Mouse (Mus musculus): ENCODE data around the gene Fam149b. TPM values are rescaled to one million over a fixed set of nuclear protein-coding genes. Genes with fewer than 3 reads are reported as not detected.

Fam149b gene
- polyA plus RNA-seq, 1 experiment from 2014 or later, result 58.9 TPM

- WGBS, result 71% methylated on average over 1 of the region's 1 CpGs
- Histone ChIP-seq H3K27ac (ENCODE audit: low read depth, low read length) (no peak overlapping the region), H3K9me3 (ENCODE audit: control insufficient read depth, low read length) (no peaks in the 10 kb centered on the region), H3K36me3 (ENCODE audit: control insufficient read depth, insufficient read depth, low read length) (no peaks in the 10 kb centered on the region), H3K4me3 (ENCODE audit: low read depth, low read length) (no peak overlapping the region), H3K4me1 (ENCODE audit: control insufficient read depth, insufficient read depth, low read length) (no peaks in the 10 kb centered on the region), H3K9ac (ENCODE audit: low read length) (no peak overlapping the region), H3K4me2 (no peak overlapping the region), H3K27me3 (ENCODE audit: control insufficient read depth, insufficient read depth, low read length) (no peaks in the 10 kb centered on the region)
- ATAC-seq (ENCODE audit: low FRiP score) (no peak), DNase-seq (ENCODE audit: low spot score, missing footprints) (peak; percentile 84)
Measured at GRCm38 (mm10) chr14:20400071-20400470, 52.1 kb downstream of the Fam149b start.

- WGBS, result 83% methylated on average over 7 of the region's 7 CpGs
- Histone ChIP-seq H3K36me3 (ENCODE audit: control insufficient read depth, insufficient read depth, low read length) (no peaks in the 10 kb centered on the region), H3K27me3 (ENCODE audit: control insufficient read depth, insufficient read depth, low read length) (no peaks in the 10 kb centered on the region), H3K4me3 (ENCODE audit: low read depth, low read length) (no peak overlapping the region), H3K27ac (ENCODE audit: low read depth, low read length) (no peak overlapping the region), H3K9ac (ENCODE audit: low read length) (no peak overlapping the region), H3K4me2 (no peak overlapping the region), H3K9me3 (ENCODE audit: control insufficient read depth, low read length) (no peaks in the 10 kb centered on the region), H3K4me1 (ENCODE audit: control insufficient read depth, insufficient read depth, low read length) (no peaks in the 10 kb centered on the region)
- ATAC-seq (ENCODE audit: low FRiP score) (no peak), DNase-seq (ENCODE audit: low spot score, missing footprints) (no peak)
Measured at GRCm38 (mm10) chr14:20422257-20422656, 74.3 kb downstream of the Fam149b start.

DNA sequence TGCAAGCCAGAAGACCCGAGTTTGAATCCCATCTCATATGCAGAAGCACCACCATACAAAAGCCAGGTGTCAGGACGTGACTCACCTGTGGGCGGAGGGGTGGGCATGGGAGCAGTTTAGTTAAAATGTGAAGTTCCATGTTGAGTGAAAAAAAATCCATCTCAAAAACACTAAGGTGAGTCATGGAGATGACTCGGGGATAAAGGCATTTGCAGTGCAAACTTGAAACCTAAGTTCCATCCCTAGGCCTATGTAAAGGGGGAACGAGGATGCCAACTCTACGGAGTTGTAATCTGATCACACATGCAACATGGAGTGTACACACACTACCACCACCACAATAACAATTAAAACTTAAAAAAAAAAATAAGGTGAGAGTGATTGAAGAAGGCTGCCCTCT lies 75.1 kb downstream of the Fam149b start:
- Histone ChIP-seq H3K27ac (ENCODE audit: low read depth, low read length) (no peak overlapping the region), H3K9ac (ENCODE audit: low read length) (no peak overlapping the region), H3K36me3 (ENCODE audit: control insufficient read depth, insufficient read depth, low read length) (no peaks in the 10 kb centered on the region), H3K9me3 (ENCODE audit: control insufficient read depth, low read length) (no peaks in the 10 kb centered on the region), H3K27me3 (ENCODE audit: control insufficient read depth, insufficient read depth, low read length) (no peaks in the 10 kb centered on the region), H3K4me1 (ENCODE audit: control insufficient read depth, insufficient read depth, low read length) (no peaks in the 10 kb centered on the region), H3K4me2 (no peak overlapping the region), H3K4me3 (ENCODE audit: low read depth, low read length) (no peak overlapping the region)
- 90% methylated on average over 6 of the region's 6 CpGs for WGBS
- ATAC-seq (ENCODE audit: low FRiP score) (no peak), DNase-seq (ENCODE audit: low spot score, missing footprints) (no peak)

DNA sequence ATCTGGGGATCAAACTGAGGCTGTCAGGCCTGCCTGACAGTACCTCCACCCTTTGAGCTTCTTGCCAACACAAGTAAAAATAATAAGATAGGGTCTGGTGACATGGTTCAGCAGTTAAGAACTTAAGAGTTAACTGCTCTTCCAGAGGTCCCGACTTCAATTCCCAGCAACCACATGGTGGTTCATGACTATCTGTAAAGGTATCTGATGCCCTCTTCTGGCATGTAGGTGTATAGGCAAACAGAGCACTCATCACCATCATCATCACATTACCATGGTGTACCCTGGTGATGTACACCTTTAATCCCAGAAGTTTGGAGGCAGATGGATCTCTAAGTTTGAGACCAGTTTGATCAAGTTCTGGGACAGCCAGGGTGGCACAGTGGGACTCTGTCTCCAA lies 80.6 kb downstream of the Fam149b start:
- Histone ChIP-seq H3K36me3 (ENCODE audit: control insufficient read depth, insufficient read depth, low read length) (no peaks in the 10 kb centered on the region), H3K27me3 (ENCODE audit: control insufficient read depth, insufficient read depth, low read length) (no peaks in the 10 kb centered on the region), H3K4me2 (no peak overlapping the region), H3K9ac (ENCODE audit: low read length) (no peak overlapping the region), H3K27ac (ENCODE audit: low read depth, low read length) (no peak overlapping the region), H3K4me1 (ENCODE audit: control insufficient read depth, insufficient read depth, low read length) (no peaks in the 10 kb centered on the region), H3K9me3 (ENCODE audit: control insufficient read depth, low read length) (no peaks in the 10 kb centered on the region), H3K4me3 (ENCODE audit: low read depth, low read length) (no peak overlapping the region)
- DNase-seq (ENCODE audit: low spot score, missing footprints) (no peak), ATAC-seq (ENCODE audit: low FRiP score) (no peak)
- WGBS, result 52% methylated on average over 1 of the region's 1 CpGs

GRCm38 (mm10) chr14:20429833-20430232 lies 81.9 kb downstream of the Fam149b start:
- Histone ChIP-seq H3K9me3 (ENCODE audit: control insufficient read depth, low read length) (no peaks in the 10 kb centered on the region), H3K27ac (ENCODE audit: low read depth, low read length) (no peak overlapping the region), H3K4me3 (ENCODE audit: low read depth, low read length) (no peak overlapping the region), H3K36me3 (ENCODE audit: control insufficient read depth, insufficient read depth, low read length) (no peaks in the 10 kb centered on the region), H3K27me3 (ENCODE audit: control insufficient read depth, insufficient read depth, low read length) (no peaks in the 10 kb centered on the region), H3K4me2 (no peak overlapping the region), H3K9ac (ENCODE audit: low read length) (no peak overlapping the region), H3K4me1 (ENCODE audit: control insufficient read depth, insufficient read depth, low read length) (no peaks in the 10 kb centered on the region)
- DNase-seq (ENCODE audit: low spot score, missing footprints) (no peak), ATAC-seq (ENCODE audit: low FRiP score) (no peak)
- 67% methylated on average over 1 of the region's 1 CpGs for WGBS

GRCm38 (mm10) chr14:20431726-20432125 lies 83.8 kb downstream of the Fam149b start:
- no peaks in the 10 kb centered on the region for H3K36me3 ChIP-seq (ENCODE audit: control insufficient read depth, insufficient read depth, low read length)
- no peak overlapping the region for H3K4me3 ChIP-seq (ENCODE audit: low read depth, low read length)
- H3K27me3 ChIP-seq (ENCODE audit: control insufficient read depth, insufficient read depth, low read length), result no peaks in the 10 kb centered on the region
- no peaks in the 10 kb centered on the region for H3K4me1 ChIP-seq (ENCODE audit: control insufficient read depth, insufficient read depth, low read length)
- H3K27ac ChIP-seq (ENCODE audit: low read depth, low read length), result no peak overlapping the region
- no peak overlapping the region for H3K4me2 ChIP-seq
- 83% methylated on average over 6 of the region's 6 CpGs for WGBS
- DNase-seq (ENCODE audit: low spot score, missing footprints) (no peak), ATAC-seq (ENCODE audit: low FRiP score) (no peak)
- H3K9ac ChIP-seq (ENCODE audit: low read length), result no peak overlapping the region
- no peaks in the 10 kb centered on the region for H3K9me3 ChIP-seq (ENCODE audit: control insufficient read depth, low read length)

- no peaks in the 10 kb centered on the region for H3K36me3 ChIP-seq (ENCODE audit: control insufficient read depth, insufficient read depth, low read length)
- H3K4me2 ChIP-seq, result no peak overlapping the region
- no peaks in the 10 kb centered on the region for H3K9me3 ChIP-seq (ENCODE audit: control insufficient read depth, low read length)
- H3K4me3 ChIP-seq (ENCODE audit: low read depth, low read length), result no peak overlapping the region
- H3K27me3 ChIP-seq (ENCODE audit: control insufficient read depth, insufficient read depth, low read length), result no peaks in the 10 kb centered on the region
- DNase-seq (ENCODE audit: low spot score, missing footprints) (no peak), ATAC-seq (ENCODE audit: low FRiP score) (no peak)
- H3K4me1 ChIP-seq (ENCODE audit: control insufficient read depth, insufficient read depth, low read length), result no peaks in the 10 kb centered on the region
- no peak overlapping the region for H3K9ac ChIP-seq (ENCODE audit: low read length)
- H3K27ac ChIP-seq (ENCODE audit: low read depth, low read length), result no peak overlapping the region
- 83% methylated on average over 4 of the region's 4 CpGs for WGBS
Measured at GRCm38 (mm10) chr14:20432420-20432819, 84.5 kb downstream of the Fam149b start.

Other genes starting within 250 kb of the Fam149b start
- 11.3 and 12.6 TPM in 2 replicates for gene Saysd1, start 209.6 kb upstream of the Fam149b start, polyA plus RNA-seq (2014; fragmentation: Nextera tagmentation; extraction: Ambion mirVana)
- gene Kcnk5, start 166.4 kb upstream of the Fam149b start, polyA plus RNA-seq (2014; fragmentation: Nextera tagmentation; extraction: Ambion mirVana), result 4.5 and 6.6 TPM in 2 replicates
- not detected in 2 replicates for gene Kcnk16, start 79.0 kb upstream of the Fam149b start, polyA plus RNA-seq (2014; fragmentation: Nextera tagmentation; extraction: Ambion mirVana)
- 6.6 and 7.1 TPM in 2 replicates for gene Nudt13, start 53.5 kb upstream of the Fam149b start, polyA plus RNA-seq (2014; fragmentation: Nextera tagmentation; extraction: Ambion mirVana)
- gene Ecd, start within 50 bp of the Fam149b start, polyA plus RNA-seq (2014; fragmentation: Nextera tagmentation; extraction: Ambion mirVana), result 73.3 and 74.8 TPM in 2 replicates
- 276 and 296 TPM in 2 replicates for gene Dnajc9, start 40.7 kb downstream of the Fam149b start, polyA plus RNA-seq (2014; fragmentation: Nextera tagmentation; extraction: Ambion mirVana)
- gene Mrps16, start 45.5 kb downstream of the Fam149b start, polyA plus RNA-seq (2014; fragmentation: Nextera tagmentation; extraction: Ambion mirVana), result 71.8 and 73.0 TPM in 2 replicates
- gene Cfap70, start 104.1 kb downstream of the Fam149b start, polyA plus RNA-seq (2014; fragmentation: Nextera tagmentation; extraction: Ambion mirVana), result 0.33 and 0.44 TPM in 2 replicates
- gene Anxa7, start 132.0 kb downstream of the Fam149b start, polyA plus RNA-seq (2014; fragmentation: Nextera tagmentation; extraction: Ambion mirVana), result 11.9 TPM in 2 replicates
- 0.83 and 1.1 TPM in 2 replicates for gene Mss51, start 148.7 kb downstream of the Fam149b start, polyA plus RNA-seq (2014; fragmentation: Nextera tagmentation; extraction: Ambion mirVana)
- 58.4 and 66.2 TPM in 2 replicates for gene Ppp3cb, start 198.4 kb downstream of the Fam149b start, polyA plus RNA-seq (2014; fragmentation: Nextera tagmentation; extraction: Ambion mirVana)

All from midbrain, embryonic 11.5 days (tissue).